Mouse (Mus musculus) hindbrain, embryonic 11.5 days (tissue): ENCODE data around the gene Med25. TPM values are rescaled to one million over a fixed set of nuclear protein-coding genes. Genes with fewer than 3 reads are reported as not detected.

Source experiments
- ATAC-seq: fragments of 200-750 bp; cut with Nextera tagmentation; 2 replicates; pipeline ENCODE4 v1.8.0; 2017; ENCODE audit warnings: mild to moderate bottlenecking, moderate TSS enrichment, moderate library complexity; ENCODE audit not compliant: low FRiP score
- DNase-seq: peaks from one replicate; pipeline ENCODE4 v3.0.0-alpha.2; 2015; ENCODE audit warnings: low spot score
- H3K27ac ChIP-seq: fragments of 300-500 bp; sonication (generic); 2 replicates; pipeline ENCODE4 v1.5.1; 2014; ENCODE audit warnings: mild to moderate bottlenecking, low read depth, low read length
- H3K27me3 ChIP-seq: fragments of 300-500 bp; sonication (generic); 2 replicates; pipeline ENCODE4 v1.6.1; 2014; ENCODE audit warnings: mild to moderate bottlenecking, low read length, moderate library complexity, mixed read lengths; ENCODE audit not compliant: control insufficient read depth, insufficient read depth
- H3K36me3 ChIP-seq: fragments of 300-500 bp; sonication (generic); 2 replicates; pipeline ENCODE4 v1.6.1; 2014; ENCODE audit warnings: mild to moderate bottlenecking, low read length, moderate library complexity, mixed read lengths; ENCODE audit not compliant: control insufficient read depth, insufficient read depth
- H3K4me1 ChIP-seq: fragments of 300-500 bp; sonication (generic); replicated peaks from 2 replicates; pipeline ENCODE4 v1.6.1; 2014; ENCODE audit warnings: low read length, mixed read lengths; ENCODE audit not compliant: control insufficient read depth, insufficient read depth
- H3K4me2 ChIP-seq: fragments of 300-500 bp; sonication (generic); replicated peaks from 2 replicates; pipeline ENCODE4 v1.6.1; 2014; ENCODE audit warnings: mild to moderate bottlenecking, low read depth, low read length
- H3K4me3 ChIP-seq: fragments of 300-500 bp; sonication (generic); 2 replicates; pipeline ENCODE4 v1.5.1; 2014; ENCODE audit warnings: low read depth, low read length
- H3K9ac ChIP-seq: fragments of 300-500 bp; sonication (generic); 2 replicates; pipeline ENCODE4 v1.6.1; 2014; ENCODE audit warnings: low read depth, low read length
- H3K9me3 ChIP-seq: fragments of 300-500 bp; sonication (generic); 2 replicates; pipeline ENCODE4 v1.6.1; 2016; ENCODE audit warnings: low read length; ENCODE audit not compliant: control insufficient read depth
- WGBS: fragments of 180-500 bp; shearing (Covaris S2); extraction: QIAGEN DNeasy Blood & Tissue Kit; methylation state at CpG from one replicate; pipeline ENCODE4 v1.1.7; 2014; 5-methylcytosine and 5-hydroxymethylcytosine counted together
- polyA plus RNA-seq: library from polyadenylated mRNA; unstranded; fragments of >200 nt; fragmentation: Nextera tagmentation; extraction: Ambion mirVana; gene quantifications from 2 replicates; pipeline ENCODE4 v1.2.1, GENCODE M21; 2014

Gene Med25
- polyA plus RNA-seq, 1 experiment from 2014 or later, result 76.2 TPM

GRCm38 (mm10) chr7:44856265-44856916, 36.1 kb downstream of the Med25 start:
- no peaks in the 10 kb centered on the region; the same call in 1 of the 2 replicates for H3K36me3 ChIP-seq
- H3K4me1 ChIP-seq, result peaks cover 16% of the 10 kb centered on the region
- no peak for ATAC-seq
- H3K4me3 ChIP-seq, result peak overlapping the region; percentile 61
- no peaks in the 10 kb centered on the region for H3K27me3 ChIP-seq
- WGBS, result 67% methylated on average over 9 of the region's 9 CpGs
- DNase-seq, result no peak
- H3K4me2 ChIP-seq, result peak overlapping the region; percentile 74
- H3K27ac ChIP-seq, result peak overlapping the region; percentile 87
- H3K9ac ChIP-seq, result no peak overlapping the region
- H3K9me3 ChIP-seq, result no peaks in the 10 kb centered on the region

DNA sequence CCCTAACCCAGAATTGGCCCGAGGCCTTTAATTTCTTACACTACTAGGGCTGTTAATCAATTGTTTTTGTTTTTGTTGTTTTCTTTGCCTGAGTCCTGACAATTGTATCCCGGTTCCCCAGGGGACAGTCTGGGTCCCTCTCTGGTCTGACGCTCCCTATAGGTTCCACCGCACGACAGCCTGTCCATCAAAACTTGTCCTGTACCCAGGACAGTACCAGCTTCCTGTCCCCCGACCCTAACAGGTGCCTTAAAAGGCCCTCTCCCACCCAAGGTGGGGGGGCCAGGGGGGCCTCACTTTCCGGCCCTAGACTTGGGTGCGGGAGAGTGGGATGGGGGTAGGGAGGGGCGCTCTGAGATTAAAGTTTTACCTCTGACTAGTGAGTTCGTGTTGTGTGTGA, 37.5 kb downstream of the Med25 start:
- H3K36me3 ChIP-seq, result no peaks in the 10 kb centered on the region; the same call in 1 of the 2 replicates
- H3K9me3 ChIP-seq, result no peaks in the 10 kb centered on the region
- peak overlapping the region; percentile 69 for H3K9ac ChIP-seq
- H3K4me2 ChIP-seq, result peak overlapping the region; percentile 64
- peak overlapping the region; percentile 42 for H3K4me3 ChIP-seq
- DNase-seq, result no peak
- 47% methylated on average over 10 of the region's 10 CpGs for WGBS
- H3K27ac ChIP-seq, result peak overlapping the region; percentile 86
- peaks cover 16% of the 10 kb centered on the region for H3K4me1 ChIP-seq
- H3K27me3 ChIP-seq, result no peaks in the 10 kb centered on the region
- 0 out of 2 replicates have a peak, but pooled peaks have one; percentile 17 for ATAC-seq

DNA sequence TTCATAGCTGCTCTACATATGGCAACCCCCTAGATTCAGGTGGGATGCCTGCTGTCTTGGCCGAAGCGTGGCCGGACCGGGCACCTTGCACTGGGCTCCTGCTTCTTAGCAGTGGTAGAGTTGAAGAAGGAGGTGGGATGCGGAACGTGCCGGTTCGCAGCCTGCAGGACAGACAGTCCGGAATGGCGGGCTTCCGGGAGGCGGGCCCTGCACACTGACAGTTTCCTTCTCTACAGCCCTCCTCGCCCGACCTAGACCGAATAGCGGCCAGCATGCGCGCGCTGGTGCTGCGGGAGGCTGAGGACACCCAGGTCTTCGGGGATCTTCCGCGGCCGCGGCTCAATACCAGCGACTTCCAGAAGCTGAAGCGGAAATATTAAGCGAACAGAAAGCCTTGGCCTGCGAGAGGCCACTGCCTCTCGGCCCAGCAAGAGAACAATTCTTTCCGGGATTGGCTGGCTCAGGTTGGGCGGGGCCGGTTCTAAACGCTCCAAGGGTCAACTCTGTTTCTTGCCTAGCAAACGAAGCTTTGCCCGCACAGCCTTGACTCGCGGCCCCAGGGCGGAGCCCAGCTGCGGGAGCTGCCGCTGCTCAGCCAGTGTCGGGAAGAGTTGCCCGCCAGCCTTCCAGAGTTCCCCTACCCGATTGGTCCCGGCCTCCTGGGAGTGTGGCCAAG, 38.0 kb downstream of the Med25 start:
- Histone ChIP-seq H3K9ac (peak overlapping the region; percentile 69), H3K9me3 (no peaks in the 10 kb centered on the region), H3K27ac (peak overlapping the region; percentile 86), H3K4me1 (peaks cover 16% of the 10 kb centered on the region), H3K36me3 (no peaks in the 10 kb centered on the region; the same call in 1 of the 2 replicates), H3K4me2 (peak overlapping the region; percentile 64), H3K4me3 (peak overlapping the region; percentile 42), H3K27me3 (no peaks in the 10 kb centered on the region)
- ATAC-seq, result peak; percentile 44
- peak; percentile 79 for DNase-seq
- 1% methylated on average over 45 of the region's 45 CpGs for WGBS

DNA sequence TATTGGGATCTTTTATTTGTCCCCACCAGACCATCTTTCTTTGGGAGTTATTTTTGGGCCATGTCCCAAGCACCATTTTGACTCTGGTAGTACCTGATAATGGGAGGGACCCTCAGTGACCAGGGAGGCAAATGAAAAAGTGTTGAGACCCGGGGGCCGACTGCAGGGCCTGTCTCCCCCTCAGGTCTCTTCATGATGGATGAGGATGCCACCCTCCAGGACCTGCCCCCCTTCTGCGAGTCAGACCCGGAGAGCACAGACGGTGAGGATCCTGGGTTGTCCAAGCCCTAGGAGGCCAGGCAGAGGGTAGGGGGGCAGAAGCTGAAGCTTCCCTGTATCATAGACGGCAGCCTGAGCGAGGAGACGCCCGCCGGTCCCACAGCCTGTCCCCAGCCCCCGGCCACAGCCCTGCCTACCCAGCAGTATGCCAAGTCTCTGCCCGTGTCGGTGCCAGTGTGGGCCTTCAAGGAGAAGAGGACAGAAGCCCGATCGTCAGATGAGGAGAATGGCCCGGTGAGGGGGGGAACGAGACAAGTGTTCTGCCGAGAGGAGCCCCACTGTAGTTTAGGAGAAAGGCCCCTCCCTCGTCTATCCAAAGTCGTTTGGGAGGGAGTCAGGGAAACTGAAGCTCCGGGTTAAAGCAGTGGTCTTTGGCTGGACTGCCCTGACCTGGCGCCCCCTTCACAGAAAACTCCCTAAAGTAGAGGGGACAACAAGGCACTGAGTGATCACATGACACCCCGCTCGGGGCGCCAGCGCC, 38.7 kb downstream of the Med25 start:
- Histone ChIP-seq H3K9me3 (no peaks in the 10 kb centered on the region), H3K27me3 (no peaks in the 10 kb centered on the region), H3K4me2 (peak overlapping the region; percentile 64), H3K9ac (peak overlapping the region; percentile 69), H3K4me3 (peak overlapping the region; percentile 42), H3K36me3 (no peaks in the 10 kb centered on the region; the same call in 1 of the 2 replicates), H3K27ac (peak overlapping the region; percentile 86), H3K4me1 (peaks cover 16% of the 10 kb centered on the region)
- ATAC-seq, result no peak
- DNase-seq, result no peak
- WGBS, result 31% methylated on average over 22 of the region's 26 CpGs

GRCm38 (mm10) chr7:44853065-44853464, 39.4 kb downstream of the Med25 start:
- no peaks in the 10 kb centered on the region; the same call in 1 of the 2 replicates for H3K36me3 ChIP-seq
- no peak overlapping the region for H3K9ac ChIP-seq
- H3K4me1 ChIP-seq, result peaks cover 14% of the 10 kb centered on the region
- no peaks in the 10 kb centered on the region for H3K27me3 ChIP-seq
- WGBS, result 85% methylated on average over 2 of the region's 2 CpGs
- H3K4me2 ChIP-seq, result no peak overlapping the region
- ATAC-seq (no peak), DNase-seq (no peak)
- H3K4me3 ChIP-seq, result 0 out of 2 replicates have a peak overlapping the region, but pooled peaks have one; percentile 4
- H3K27ac ChIP-seq, result no peak overlapping the region
- H3K9me3 ChIP-seq, result no peaks in the 10 kb centered on the region

GRCm38 (mm10) chr7:44852259-44853027, 40.1 kb downstream of the Med25 start:
- Histone ChIP-seq H3K9me3 (no peaks in the 10 kb centered on the region), H3K4me1 (peaks cover 10% of the 10 kb centered on the region), H3K36me3 (no peaks in the 10 kb centered on the region; the same call in 1 of the 2 replicates), H3K27ac (no peak overlapping the region), H3K4me3 (no peak overlapping the region), H3K9ac (no peak overlapping the region), H3K27me3 (no peaks in the 10 kb centered on the region), H3K4me2 (no peak overlapping the region)
- no peak for DNase-seq
- WGBS, result 91% methylated on average over 35 of the region's 36 CpGs
- no peak for ATAC-seq

DNA sequence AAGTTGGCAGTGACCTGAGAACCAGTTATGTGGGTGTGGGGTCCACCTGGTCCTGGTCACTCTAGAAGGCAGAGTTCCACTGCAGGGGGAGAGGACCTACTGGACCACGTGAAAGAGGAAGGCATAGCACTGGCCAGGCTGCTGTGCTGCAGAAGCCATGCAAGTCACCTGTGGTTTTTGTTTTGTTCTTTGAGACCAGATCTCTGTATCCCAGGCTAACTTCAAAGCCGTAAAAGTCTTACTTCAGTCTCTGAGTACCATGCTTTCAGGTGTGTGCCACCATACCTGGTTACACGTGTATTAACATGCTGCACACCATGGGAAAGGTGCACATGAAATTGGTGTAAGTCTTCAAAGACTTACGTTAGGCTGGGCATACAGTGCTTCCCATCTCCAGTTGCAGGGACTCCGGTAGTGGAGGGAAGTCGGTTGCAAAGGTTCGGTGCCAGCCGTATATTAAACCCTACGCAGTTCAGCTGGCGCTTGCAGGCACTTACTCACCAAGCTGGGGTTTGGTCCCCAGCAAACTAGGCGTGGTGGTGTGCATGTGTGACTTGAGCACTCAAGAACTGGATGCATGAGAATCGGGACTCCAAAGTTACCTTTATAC, 40.8 kb downstream of the Med25 start:
- H3K27me3 ChIP-seq, result no peaks in the 10 kb centered on the region
- ATAC-seq (no peak), DNase-seq (no peak)
- H3K4me3 ChIP-seq, result no peak overlapping the region
- H3K27ac ChIP-seq, result no peak overlapping the region
- H3K4me2 ChIP-seq, result no peak overlapping the region
- peaks cover 10% of the 10 kb centered on the region for H3K4me1 ChIP-seq
- no peak overlapping the region for H3K9ac ChIP-seq
- no peaks in the 10 kb centered on the region; the same call in 1 of the 2 replicates for H3K36me3 ChIP-seq
- no peaks in the 10 kb centered on the region for H3K9me3 ChIP-seq
- 93% methylated on average over 12 of the region's 12 CpGs for WGBS
